Mouse (Mus musculus): Measurements from ENCODE around the gene Ydjc.
"Not testable (repeated sequence)": the region's sequence is repeated elsewhere in the genome, so short reads cannot be mapped to it uniquely, and the experiment has no call there.

Ydjc gene

GRCm38 (mm10) chr16:17154346-17154745, 9.9 kb downstream of the Ydjc start:
- DNase-seq: no peak

- not testable (repeated sequence) for DNase-seq
Measured at GRCm38 (mm10) chr16:17165478-17165877, 21.1 kb downstream of the Ydjc start.

- DNase-seq: no peak
Measured at GRCm38 (mm10) chr16:17167179-17167578, 22.8 kb downstream of the Ydjc start.

- peak; percentile 10 for DNase-seq
Measured at GRCm38 (mm10) chr16:17168049-17168448, 23.6 kb downstream of the Ydjc start.

- DNase-seq: no peak
Measured at GRCm38 (mm10) chr16:17175765-17176164, 31.3 kb downstream of the Ydjc start.

GRCm38 (mm10) chr16:17177623-17178170, 33.3 kb downstream of the Ydjc start:
- no peak for DNase-seq

GRCm38 (mm10) chr16:17179706-17180105, 35.3 kb downstream of the Ydjc start:
- DNase-seq: no peak

- peak; percentile 34 for DNase-seq
Measured at GRCm38 (mm10) chr16:17181382-17181781, 37.0 kb downstream of the Ydjc start.

GRCm38 (mm10) chr16:17182136-17182535, 37.7 kb downstream of the Ydjc start:
- DNase-seq: no peak

GRCm38 (mm10) chr16:17183003-17183402, 38.6 kb downstream of the Ydjc start:
- no peak for DNase-seq

- no peak for DNase-seq
Measured at GRCm38 (mm10) chr16:17185475-17185874, 41.1 kb downstream of the Ydjc start.

GRCm38 (mm10) chr16:17193823-17194222, 49.4 kb downstream of the Ydjc start:
- no peak for DNase-seq

- no peak for DNase-seq
Measured at GRCm38 (mm10) chr16:17200121-17200952, 55.9 kb downstream of the Ydjc start.

- peak; percentile 81 for DNase-seq
Measured at GRCm38 (mm10) chr16:17200953-17201707, 56.7 kb downstream of the Ydjc start.

GRCm38 (mm10) chr16:17201977-17202376, 57.6 kb downstream of the Ydjc start:
- DNase-seq: no peak

- no peak for DNase-seq
Measured at GRCm38 (mm10) chr16:17202549-17202948, 58.1 kb downstream of the Ydjc start, which contains the start of gene Ube2l3. TSS of gene Ube2l3 (minus strand) at chr16:17202649.

GRCm38 (mm10) chr16:17204990-17205389, 60.6 kb downstream of the Ydjc start:
- DNase-seq: peak; percentile 39

- peak; percentile 88 for DNase-seq
Measured at GRCm38 (mm10) chr16:17208389-17209361, 64.3 kb downstream of the Ydjc start, which contains the start of gene Rimbp3. TSS of gene Rimbp3 (plus strand) at chr16:17208603.

- no peak for DNase-seq
Measured at GRCm38 (mm10) chr16:17209404-17209960, 65.1 kb downstream of the Ydjc start.
